ENCODE assay signal across 31 mouse cellular contexts in the genomic region with DNA sequence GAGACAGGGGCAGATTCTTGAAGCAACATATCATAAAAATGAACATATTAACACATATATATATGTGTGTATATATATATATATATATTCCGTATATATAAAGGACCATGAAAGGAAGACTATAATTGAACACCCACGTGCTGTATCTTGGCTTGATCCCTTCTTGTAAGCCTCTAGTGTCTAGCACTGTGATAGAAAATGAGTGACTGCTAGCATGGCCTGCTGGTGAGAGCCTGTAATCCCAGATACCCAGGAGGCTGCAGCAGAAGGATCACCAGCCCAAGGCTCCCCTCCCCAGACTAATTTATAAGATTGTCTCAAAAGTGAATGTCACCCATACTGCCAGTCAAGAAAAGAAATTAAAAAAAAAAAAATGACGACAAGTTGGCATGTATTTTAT.
"Had no signal": no experiment of that assay in that cellular context is flagged by ENCODE, and none has a peak within 500 bp of the region (broad histone marks: within the 10 kb centered on the region; RNA-seq: fewer than 3 reads in every experiment).

No protein-coding gene starts in this region.

- H3K9me3 ChIP-seq: limb, embryonic 10.5 days; limb, embryonic 12.5 days; limb, embryonic 13.5 days; limb, embryonic 15.5 days; liver, embryonic 12.5 days; liver, embryonic 13.5 days; liver, embryonic 15.5 days; lung, embryonic 15.5 days; megakaryocyte, embryonic 14.5 days; midbrain, embryonic 10.5 days; midbrain, embryonic 12.5 days; midbrain, embryonic 13.5 days; midbrain, embryonic 15.5 days; neural tube, embryonic 12.5 days had no signal

- H3K27ac ChIP-seq: limb, embryonic 10.5 days; limb, embryonic 12.5 days; limb, embryonic 13.5 days; limb, embryonic 15.5 days; liver, embryonic 12.5 days; liver, embryonic 13.5 days; liver, embryonic 14.5 days; liver, embryonic 15.5 days; lung, embryonic 15.5 days; macrophage; midbrain, embryonic 10.5 days; midbrain, embryonic 12.5 days; midbrain, embryonic 13.5 days; midbrain, embryonic 15.5 days; neural tube, embryonic 12.5 days had no signal

- H3K27me3 ChIP-seq: limb, embryonic 12.5 days; limb, embryonic 13.5 days; limb, embryonic 15.5 days; liver, embryonic 12.5 days; liver, embryonic 13.5 days; liver, embryonic 15.5 days; lung, embryonic 15.5 days; megakaryocyte, embryonic 14.5 days; midbrain, embryonic 12.5 days; midbrain, embryonic 13.5 days; midbrain, embryonic 15.5 days; neural tube, embryonic 12.5 days had no signal

- H3K36me3 ChIP-seq: limb, embryonic 10.5 days; limb, embryonic 12.5 days; limb, embryonic 15.5 days; liver, embryonic 12.5 days; liver, embryonic 13.5 days; liver, embryonic 15.5 days; lung, embryonic 15.5 days; midbrain, embryonic 10.5 days; midbrain, embryonic 12.5 days; midbrain, embryonic 13.5 days; midbrain, embryonic 15.5 days; neural tube, embryonic 12.5 days had no signal

- DNase-seq: left cerebral cortex, postnatal 4 days; liver; liver, embryonic 13.5 days; liver, postnatal 0 days; lung, adult 18-20 months; lung, adult 2 months; lung, embryonic 14.5 days; lung, postnatal 10 days; lung, postnatal 14 days; lung, postnatal 36 days; lung, postnatal 4 days had no signal

- ATAC-seq: liver, embryonic 12.5 days; liver, postnatal 0 days; lung, postnatal 0 days; midbrain, embryonic 13.5 days; midbrain, embryonic 15.5 days; midbrain, embryonic 16.5 days had no signal

- H3K4me3 ChIP-seq: limb, embryonic 10.5 days; limb, embryonic 12.5 days; limb, embryonic 13.5 days; limb, embryonic 15.5 days; liver, embryonic 12.5 days; liver, embryonic 13.5 days; liver, embryonic 15.5 days; lung, embryonic 15.5 days; megakaryocyte, embryonic 14.5 days; midbrain, embryonic 10.5 days; midbrain, embryonic 12.5 days; midbrain, embryonic 13.5 days; midbrain, embryonic 15.5 days; myocyte; neural tube, embryonic 12.5 days had no signal

- H3K4me2 ChIP-seq: limb, embryonic 12.5 days; limb, embryonic 13.5 days; limb, embryonic 15.5 days; liver, embryonic 11.5 days; liver, embryonic 12.5 days; liver, embryonic 13.5 days; liver, embryonic 15.5 days; lung, embryonic 14.5 days; lung, embryonic 15.5 days; midbrain, embryonic 11.5 days; midbrain, embryonic 12.5 days; midbrain, embryonic 13.5 days; midbrain, embryonic 15.5 days; neural tube, embryonic 12.5 days had no signal

- H3K4me1 ChIP-seq: limb, embryonic 10.5 days; liver, embryonic 12.5 days; liver, embryonic 13.5 days; liver, embryonic 15.5 days; midbrain, embryonic 10.5 days; midbrain, embryonic 12.5 days; midbrain, embryonic 13.5 days; midbrain, embryonic 15.5 days; neural tube, embryonic 12.5 days had no signal

- H3K9ac ChIP-seq: limb, embryonic 12.5 days; limb, embryonic 13.5 days; limb, embryonic 15.5 days; liver, embryonic 12.5 days; liver, embryonic 13.5 days; liver, embryonic 14.5 days; liver, embryonic 15.5 days; liver, postnatal 0 days; lung, embryonic 14.5 days; lung, embryonic 15.5 days; midbrain, embryonic 12.5 days; midbrain, embryonic 13.5 days; midbrain, embryonic 15.5 days; neural tube, embryonic 12.5 days had no signal
